Mouse (Mus musculus) MEL (cell line): ENCODE results near the gene Gnas. TPM values are rescaled to one million over a fixed set of nuclear protein-coding genes. Genes with fewer than 3 reads are reported as not detected.

ENCODE experiments used
- DNase-seq: peaks from one replicate; pipeline ENCODE4 v3.0.0; 2011; ENCODE audit warnings: low read depth, low spot score
- H3K27ac ChIP-seq: 2 replicates; pipeline ENCODE4 v1.5.1; 2012; ENCODE audit warnings: low read depth, mild to moderate bottlenecking, control low read depth, low read length, moderate library complexity; ENCODE audit not compliant: control insufficient read depth
- H3K27me3 ChIP-seq, 2 experiments: fragments of 150-350 bp in 1 of 2; sonication (generic) in 1 of 2; 2 replicates each; pipeline ENCODE4 v1.6.1; 2012; ENCODE audit warnings: low read length in 2 of 2, mild to moderate bottlenecking in 2 of 2, improper control_type of control experiment in 1 of 2, moderate library complexity in 1 of 2; ENCODE audit not compliant: insufficient read depth in 2 of 2, control insufficient read depth in 1 of 2
- H3K36me3 ChIP-seq, 2 experiments: 2 replicates each; pipeline ENCODE4 v1.6.1; 2012 to 2014; ENCODE audit warnings: low read length in 2 of 2, improper control_type of control experiment in 1 of 2, inconsistent platforms in 1 of 2, mild to moderate bottlenecking in 1 of 2; ENCODE audit not compliant: insufficient read depth in 2 of 2, control insufficient read depth in 1 of 2
- H3K4me1 ChIP-seq, 2 experiments: fragments of 150-350 bp in 1 of 2; sonication (generic) in 1 of 2; 2 replicates each; pipeline ENCODE4 v1.6.1; 2012; ENCODE audit warnings: low read length in 2 of 2, improper control_type of control experiment in 1 of 2, mild to moderate bottlenecking in 1 of 2; ENCODE audit not compliant: insufficient read depth in 2 of 2, control insufficient read depth in 1 of 2
- H3K4me3 ChIP-seq, 2 experiments: fragments of 150-350 bp in 1 of 2; sonication (generic) in 1 of 2; 2 replicates each; pipeline ENCODE4 v1.5.1; 2012; ENCODE audit warnings: low read depth in 2 of 2, low read length in 2 of 2, mild to moderate bottlenecking in 2 of 2, moderate library complexity in 2 of 2, control low read depth in 1 of 2, improper control_type of control experiment in 1 of 2; ENCODE audit not compliant: control insufficient read depth in 1 of 2, insufficient read depth in 1 of 2
- H3K79me2 ChIP-seq: 2 replicates; pipeline ENCODE4 v1.6.1; 2012; ENCODE audit warnings: mild to moderate bottlenecking, low read length, moderate library complexity; ENCODE audit not compliant: control insufficient read depth, poor library complexity, insufficient read depth
- H3K9ac ChIP-seq: 2 replicates; pipeline ENCODE4 v1.6.1; 2012; ENCODE audit warnings: low read depth, mild to moderate bottlenecking, control low read depth, low read length, moderate library complexity; ENCODE audit not compliant: control insufficient read depth, poor library complexity, severe bottlenecking
- H3K9me3 ChIP-seq: fragments of 150-350 bp; sonication (generic); replicated peaks from 2 replicates; pipeline ENCODE4 v1.6.1; 2012; ENCODE audit warnings: mild to moderate bottlenecking, low read length, improper control_type of control experiment, moderate library complexity; ENCODE audit not compliant: insufficient read depth
- CHD1 ChIP-seq: IDR thresholded peaks from 2 replicates; pipeline ENCODE4 v1.6.1; 2012; ENCODE audit warnings: low read depth, mild to moderate bottlenecking, inconsistent platforms, low read length, improper control_type of control experiment
- CHD2 ChIP-seq: IDR thresholded peaks from 2 replicates; pipeline ENCODE4 v1.6.1; 2011; ENCODE audit warnings: low read length, improper control_type of control experiment
- E2F4 ChIP-seq: IDR thresholded peaks from 2 replicates; pipeline ENCODE4 v1.6.1; 2011; ENCODE audit warnings: low read depth, low read length, improper control_type of control experiment, borderline replicate concordance
- ELF1 ChIP-seq: IDR thresholded peaks from 2 replicates; pipeline ENCODE4 v1.6.1; 2014; ENCODE audit warnings: low read depth, mild to moderate bottlenecking, inconsistent platforms, low read length, improper control_type of control experiment, moderate library complexity
- MAFK ChIP-seq: IDR thresholded peaks from 2 replicates; pipeline ENCODE4 v1.6.1; 2011; ENCODE audit warnings: low read depth, mild to moderate bottlenecking, low read length, improper control_type of control experiment, borderline replicate concordance
- MAZ ChIP-seq: IDR thresholded peaks from 2 replicates; pipeline ENCODE4 v1.6.1; 2012; ENCODE audit warnings: low read depth, mild to moderate bottlenecking, inconsistent platforms, low read length, improper control_type of control experiment
- MEF2A ChIP-seq: IDR thresholded peaks from 2 replicates; pipeline ENCODE4 v1.6.1; 2014; ENCODE audit warnings: low read depth, mild to moderate bottlenecking, inconsistent platforms, low read length, improper control_type of control experiment; ENCODE audit not compliant: poor library complexity, insufficient replicate concordance, severe bottlenecking; ENCODE audit errors: extremely low read depth
- MXI1 ChIP-seq: IDR thresholded peaks from 2 replicates; pipeline ENCODE4 v1.6.1; 2011; ENCODE audit warnings: mild to moderate bottlenecking, low read depth, low read length, improper control_type of control experiment
- MYB ChIP-seq: IDR thresholded peaks from 2 replicates; pipeline ENCODE4 v1.6.1; 2011; ENCODE audit warnings: mild to moderate bottlenecking, low read depth, low read length, improper control_type of control experiment
- POLR2A ChIP-seq, 2 experiments: IDR thresholded peaks; 2 replicates each; pipeline ENCODE4 v1.6.1; 2011 to 2012; ENCODE audit warnings: low read length in 2 of 2, mild to moderate bottlenecking in 2 of 2, control low read depth in 1 of 2, improper control_type of control experiment in 1 of 2, low read depth in 1 of 2, moderate library complexity in 1 of 2; ENCODE audit not compliant: control insufficient read depth in 1 of 2, insufficient read depth in 1 of 2, poor library complexity in 1 of 2
- POLR2AphosphoS5 ChIP-seq: IDR thresholded peaks from 2 replicates; pipeline ENCODE4 v1.6.1; 2012; ENCODE audit warnings: low read depth, borderline replicate concordance, mild to moderate bottlenecking, inconsistent platforms, low read length, moderate library complexity, mixed read lengths
- RAD21 ChIP-seq: IDR thresholded peaks from 2 replicates; pipeline ENCODE4 v1.6.1; 2011; ENCODE audit warnings: mild to moderate bottlenecking, low read depth, low read length, improper control_type of control experiment
- RCOR1 ChIP-seq: IDR thresholded peaks from 2 replicates; pipeline ENCODE4 v1.6.1; 2012; ENCODE audit warnings: low read depth, mild to moderate bottlenecking, inconsistent platforms, low read length, improper control_type of control experiment
- SIN3A ChIP-seq: IDR thresholded peaks from 2 replicates; pipeline ENCODE4 v1.6.1; 2012; ENCODE audit warnings: low read length, improper control_type of control experiment, inconsistent platforms
- SMC3 ChIP-seq: IDR thresholded peaks from 2 replicates; pipeline ENCODE4 v1.6.1; 2011; ENCODE audit warnings: low read depth, low read length, improper control_type of control experiment
- TAL1 ChIP-seq: IDR thresholded peaks from 2 replicates; pipeline ENCODE4 v1.6.1; 2012; ENCODE audit warnings: mild to moderate bottlenecking, inconsistent platforms, low read length, moderate library complexity, mixed read lengths
- TBP ChIP-seq: IDR thresholded peaks from 2 replicates; pipeline ENCODE4 v1.8.0; 2011; ENCODE audit warnings: low read depth, low read length, improper control_type of control experiment
- TCF12 ChIP-seq: IDR thresholded peaks from 2 replicates; pipeline ENCODE4 v1.6.1; 2014; ENCODE audit warnings: low read depth, mild to moderate bottlenecking, inconsistent platforms, low read length, improper control_type of control experiment, moderate library complexity
- USF2 ChIP-seq, 2 experiments: IDR thresholded peaks; 2 replicates each; pipeline ENCODE4 v1.6.1; 2011 to 2012; ENCODE audit warnings: improper control_type of control experiment in 2 of 2, low read length in 2 of 2, borderline replicate concordance in 1 of 2, inconsistent platforms in 1 of 2, low read depth in 1 of 2, mild to moderate bottlenecking in 1 of 2; ENCODE audit not compliant: insufficient read depth in 1 of 2
- ZC3H11A ChIP-seq: IDR thresholded peaks from 2 replicates; pipeline ENCODE4 v1.6.1; 2012; ENCODE audit warnings: low read depth, mild to moderate bottlenecking, inconsistent platforms, low read length, improper control_type of control experiment
- ZKSCAN1 ChIP-seq: IDR thresholded peaks from 2 replicates; pipeline ENCODE4 v1.6.1; 2012; ENCODE audit warnings: low read depth, mild to moderate bottlenecking, inconsistent platforms, low read length, improper control_type of control experiment, moderate library complexity
- ZMIZ1 ChIP-seq: IDR thresholded peaks from 2 replicates; pipeline ENCODE4 v1.6.1; 2012; ENCODE audit warnings: low read depth, mild to moderate bottlenecking, inconsistent platforms, low read length, improper control_type of control experiment, moderate library complexity
- ZNF384 ChIP-seq: IDR thresholded peaks from 2 replicates; pipeline ENCODE4 v1.6.1; 2012; ENCODE audit warnings: low read depth, mild to moderate bottlenecking, inconsistent platforms, low read length, improper control_type of control experiment
- polyA plus RNA-seq, 2 experiments: library from polyadenylated mRNA; stranded (reverse) in 1 of 2; unstranded in 1 of 2; fragments of >175 nt in 1 of 2; fragments of >200 nt in 1 of 2; gene quantifications; 2 replicates each; pipeline versions ENCODE4 v1.2.1 to v1.2.4; 2012; ENCODE audit warnings: low replicate concordance in 2 of 2, low read depth in 1 of 2; ENCODE audit not compliant: insufficient read length in 2 of 2, insufficient read depth in 1 of 2, missing spikeins in 1 of 2
- total RNA-seq: library from RNA; depleted of rRNA; stranded (reverse); fragments of 300-350 nt; gene quantifications from 2 replicates; pipeline ENCODE4 v1.2.3, GENCODE M21; 2012

Gnas gene
- total and polyA plus RNA-seq, 3 experiments, result 273 to 447 (median 383) TPM

DNA sequence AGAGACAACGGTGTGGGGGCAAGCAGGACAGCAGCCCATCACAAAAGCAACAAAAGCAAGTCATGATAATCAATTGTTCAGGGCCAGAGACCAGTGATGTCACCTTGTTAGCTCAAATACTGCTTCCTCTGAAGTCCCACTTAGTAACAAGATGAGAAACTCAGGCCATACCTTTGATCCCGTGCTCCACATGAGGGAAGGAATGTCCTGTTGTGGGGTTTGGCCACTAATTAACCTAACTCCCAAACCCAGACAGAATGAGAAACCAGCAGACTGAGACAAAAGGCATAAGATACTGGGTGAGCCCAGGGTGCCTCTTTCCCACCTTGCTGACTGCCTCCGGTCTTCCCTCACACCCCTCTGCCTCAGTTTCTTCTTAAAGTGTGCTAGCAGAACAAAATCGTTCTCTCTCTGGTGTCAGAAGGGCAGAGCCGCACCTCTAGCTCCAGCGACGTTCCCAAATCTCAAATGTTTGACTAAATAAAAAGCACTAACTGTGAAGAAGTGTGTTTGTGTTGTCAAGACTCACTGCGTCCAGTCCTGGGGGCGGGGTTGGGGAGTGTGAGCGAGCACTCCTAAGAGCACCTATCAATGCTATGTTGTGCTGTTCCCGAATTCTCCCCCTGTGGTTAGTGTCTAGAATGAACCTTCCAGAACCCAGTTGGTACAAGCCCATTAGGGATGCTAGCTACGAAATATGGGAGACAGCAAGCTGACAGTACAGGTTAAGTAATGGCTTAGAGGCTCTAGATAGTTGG, 4.7 kb downstream of the Gnas start:
- Histone ChIP-seq H3K36me3 (no peaks in the 10 kb centered on the region), H3K27ac (no peak overlapping the region), H3K27me3 (no peaks in the 10 kb centered on the region)

DNA sequence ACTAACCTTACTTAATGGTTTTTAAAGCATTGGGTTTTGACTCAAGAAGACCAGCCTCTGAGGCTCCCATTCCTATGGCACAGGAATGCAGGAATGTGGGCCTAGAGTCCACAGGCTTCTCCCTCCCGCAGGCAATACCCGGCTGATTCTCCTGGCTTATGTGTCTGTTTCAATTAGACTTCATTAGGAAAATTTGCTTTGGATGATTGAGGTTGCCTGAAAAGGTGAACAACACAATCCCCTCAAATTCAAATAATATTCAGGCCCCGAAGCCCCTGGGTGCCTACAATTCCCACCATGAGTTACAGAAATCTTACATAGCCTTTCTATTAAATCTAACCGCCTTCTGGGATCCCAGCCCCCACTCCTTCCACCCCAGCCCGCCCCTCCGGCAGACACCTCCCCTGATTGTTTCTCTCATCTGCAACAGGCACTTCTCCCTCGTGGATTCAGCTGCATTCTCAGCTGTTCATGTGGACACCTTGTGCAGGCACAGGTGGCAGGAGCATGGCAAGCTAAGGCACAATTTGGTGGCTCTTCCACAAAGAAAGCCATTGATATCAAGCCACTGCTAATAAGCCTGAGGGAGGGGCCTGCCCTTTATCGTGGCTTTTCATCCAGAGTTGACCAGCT, 7.0 kb downstream of the Gnas start:
- Histone ChIP-seq H3K36me3 (no peaks in the 10 kb centered on the region), H3K4me3 (no peak overlapping the region)
- TF ChIP-seq ELF1 (no peak), ZMIZ1 (no peak), CHD2 (no peak), MAZ (no peak), TBP (no peak)

More for the DNA sequence above, 4.7 kb downstream of the Gnas start:
- H3K9me3 ChIP-seq, result no peaks in the 10 kb centered on the region
- H3K79me2 ChIP-seq, result no peaks in the 10 kb centered on the region
- no peaks in the 10 kb centered on the region for H3K4me1 ChIP-seq
- H3K9ac ChIP-seq, result no peak overlapping the region
- DNase-seq, result no peak
- no peak for TF ChIP-seq SIN3A
- TF ChIP-seq CHD1, result no peak
- TF ChIP-seq SMC3, result no peak
- TF ChIP-seq E2F4, result no peak
- no peak overlapping the region for H3K4me3 ChIP-seq

GRCm38 (mm10) chr2:174291662-174292030, 7.5 kb downstream of the Gnas start:
- H3K9me3 ChIP-seq, result no peaks in the 10 kb centered on the region
- no peaks in the 10 kb centered on the region for H3K27me3 ChIP-seq
- no peaks in the 10 kb centered on the region for H3K79me2 ChIP-seq
- no peak overlapping the region for H3K27ac ChIP-seq
- H3K4me3 ChIP-seq, result no peak overlapping the region
- no peak for DNase-seq
- H3K4me1 ChIP-seq, result no peaks in the 10 kb centered on the region
- no peak overlapping the region for H3K9ac ChIP-seq
- H3K36me3 ChIP-seq, result no peaks in the 10 kb centered on the region
- no peak for TF ChIP-seq TBP
- no peak for TF ChIP-seq MEF2A
- TF ChIP-seq CHD2, result no peak
- no peak for TF ChIP-seq ZKSCAN1
- no peak for TF ChIP-seq POLR2AphosphoS5
- no peak for TF ChIP-seq RAD21
- TF ChIP-seq MAFK, result no peak
- no peak for TF ChIP-seq TAL1
- TF ChIP-seq USF2 (IDR thresholded peaks at IDR 0.05; ENCODE audit: borderline replicate concordance in 1 of 2, insufficient read depth in 1 of 2, low read depth in 1 of 2, low read length in 2 of 2), result no peak
- TF ChIP-seq RCOR1, result no peak
- TF ChIP-seq CHD1, result no peak
- TF ChIP-seq TCF12, result no peak
- no peak for TF ChIP-seq MYB
- no peak for TF ChIP-seq MAZ
- no peak for TF ChIP-seq MXI1
- TF ChIP-seq ZNF384, result no peak
- TF ChIP-seq POLR2A (IDR thresholded peaks at IDR 0.05; ENCODE audit: control insufficient read depth in 1 of 2, insufficient read depth in 1 of 2, low read depth in 1 of 2, low read length in 2 of 2, poor library complexity in 1 of 2), result no peak
- TF ChIP-seq ZC3H11A, result no peak

More for the DNA sequence above, 7.0 kb downstream of the Gnas start:
- H3K4me1 ChIP-seq, result no peaks in the 10 kb centered on the region
- H3K79me2 ChIP-seq, result no peaks in the 10 kb centered on the region
- no peak overlapping the region for H3K27ac ChIP-seq
- H3K27me3 ChIP-seq, result no peaks in the 10 kb centered on the region
- no peak overlapping the region for H3K9ac ChIP-seq
- H3K9me3 ChIP-seq, result no peaks in the 10 kb centered on the region
- no peak for DNase-seq
